Mouse (Mus musculus) 3134 (cell line): ENCODE data around the gene Klf1.
A peak's percentile ranks its signal among the peaks of the same experiment; 100 is the strongest.

ENCODE experiments used
- DNase-seq: peaks from one replicate; pipeline ENCODE4 v3.0.0-alpha.2; 2011; ENCODE audit warnings: low spot score; ENCODE audit not compliant: insufficient read length; ENCODE audit errors: extremely low read depth

Klf1 gene

GRCm38 (mm10) chr8:84933767-84934559 is 32.2 kb downstream of the Klf1 start:
- no peak for DNase-seq

GRCm38 (mm10) chr8:84934860-84935259 is 33.1 kb downstream of the Klf1 start:
- no peak for DNase-seq

- no peak for DNase-seq
Measured at GRCm38 (mm10) chr8:84935489-84935888, 33.8 kb downstream of the Klf1 start.

- no peak for DNase-seq
Measured at GRCm38 (mm10) chr8:84936041-84936961, 34.6 kb downstream of the Klf1 start.

GRCm38 (mm10) chr8:84936962-84937546 is 35.3 kb downstream of the Klf1 start, which contains the start of gene Mast1:
Gene Mast1 (minus strand): TSS chr8:84937359.
- no peak for DNase-seq

GRCm38 (mm10) chr8:84937620-84938485 is 36.1 kb downstream of the Klf1 start:
- no peak for DNase-seq

- DNase-seq, result no peak
Measured at GRCm38 (mm10) chr8:84943699-84944098, 42.0 kb downstream of the Klf1 start.

GRCm38 (mm10) chr8:84944478-84945160 is 42.9 kb downstream of the Klf1 start:
- DNase-seq, result no peak

GRCm38 (mm10) chr8:84945235-84945632 is 43.5 kb downstream of the Klf1 start:
- no peak for DNase-seq

- no peak for DNase-seq
Measured at GRCm38 (mm10) chr8:84945633-84946527, 44.2 kb downstream of the Klf1 start.

- DNase-seq, result no peak
Measured at GRCm38 (mm10) chr8:84946528-84947240, 45.0 kb downstream of the Klf1 start, which contains the start of gene Rtbdn. Gene Rtbdn (plus strand): TSS chr8:84946991.

GRCm38 (mm10) chr8:84947241-84947545 is 45.5 kb downstream of the Klf1 start:
- no peak for DNase-seq

GRCm38 (mm10) chr8:84949753-84950152 is 48.0 kb downstream of the Klf1 start:
- no peak for DNase-seq

- peak; percentile 74 for DNase-seq
Measured at GRCm38 (mm10) chr8:84952612-84953255, 51.0 kb downstream of the Klf1 start.
